Mouse (Mus musculus) limb, embryonic 12.5 days (tissue): ENCODE measurements around the gene Pkp4. TPM values are rescaled to one million over a fixed set of nuclear protein-coding genes. Genes with fewer than 3 reads are reported as not detected.

Source experiments
- ATAC-seq: fragments of 200-750 bp; cut with Nextera tagmentation; 2 replicates; pipeline ENCODE4 v1.8.0; 2017; ENCODE audit warnings: low read depth, moderate TSS enrichment; ENCODE audit not compliant: insufficient number of reproducible peaks, insufficient read depth, low FRiP score, low TSS enrichment
- H3K27ac ChIP-seq: fragments of 300-500 bp; sonication (generic); 2 replicates; pipeline ENCODE4 v1.5.1; 2016; ENCODE audit warnings: mild to moderate bottlenecking, moderate library complexity
- H3K27me3 ChIP-seq: fragments of 300-500 bp; sonication (generic); 2 replicates; pipeline ENCODE4 v1.6.1; 2016; ENCODE audit warnings: mild to moderate bottlenecking, moderate library complexity
- H3K36me3 ChIP-seq: fragments of 300-500 bp; sonication (generic); 2 replicates; pipeline ENCODE4 v1.6.1; 2016; ENCODE audit warnings: mild to moderate bottlenecking, moderate library complexity
- H3K4me1 ChIP-seq: fragments of 300-500 bp; sonication (generic); replicated peaks from 2 replicates; pipeline ENCODE4 v1.6.1; 2016
- H3K4me2 ChIP-seq: fragments of 300-500 bp; sonication (generic); 2 replicates; pipeline ENCODE4 v1.6.1; 2016; ENCODE audit warnings: mild to moderate bottlenecking, moderate library complexity
- H3K4me3 ChIP-seq: fragments of 300-500 bp; sonication (generic); replicated peaks from 2 replicates; pipeline ENCODE4 v1.5.1; 2016; ENCODE audit warnings: mild to moderate bottlenecking
- H3K9ac ChIP-seq: fragments of 300-500 bp; sonication (generic); replicated peaks from 2 replicates; pipeline ENCODE4 v1.6.1; 2016; ENCODE audit warnings: mild to moderate bottlenecking, moderate library complexity
- H3K9me3 ChIP-seq: fragments of 300-500 bp; sonication (generic); 2 replicates; pipeline ENCODE4 v1.6.1; 2016; ENCODE audit warnings: mild to moderate bottlenecking, moderate library complexity
- WGBS: fragments of 180-500 bp; shearing (Covaris S2); methylation state at CpG from one replicate; pipeline ENCODE4 v1.1.7; 2016; 5-methylcytosine and 5-hydroxymethylcytosine counted together
- polyA plus RNA-seq: library from polyadenylated mRNA; unstranded; fragments of >200 nt; fragmentation: Nextera tagmentation; extraction: Ambion mirVana; gene quantifications from 2 replicates; pipeline ENCODE4 v1.2.1, GENCODE M21; 2016

Pkp4 gene
- polyA plus RNA-seq, 1 experiment from 2014 or later: 18.7 TPM

GRCm38 (mm10) chr2:59202930-59203329, 42.3 kb downstream of the Pkp4 start:
- Histone ChIP-seq H3K9me3 (no peaks in the 10 kb centered on the region), H3K27ac (no peak overlapping the region), H3K27me3 (no peaks in the 10 kb centered on the region), H3K4me2 (no peak overlapping the region), H3K36me3 (no peaks in the 10 kb centered on the region), H3K4me3 (no peak overlapping the region), H3K4me1 (peaks cover 21% of the 10 kb centered on the region), H3K9ac (no peak overlapping the region)
- 76% methylated on average over 5 of the region's 5 CpGs for WGBS
- no peak for ATAC-seq

- WGBS: 41% methylated on average over 3 of the region's 3 CpGs
- ATAC-seq: no peak
- H3K27ac ChIP-seq: no peak overlapping the region
Measured at GRCm38 (mm10) chr2:59203627-59204425, 43.2 kb downstream of the Pkp4 start.

GRCm38 (mm10) chr2:59205092-59205491, 44.4 kb downstream of the Pkp4 start:
- no peak for ATAC-seq
- WGBS: 91% methylated on average over 9 of the region's 9 CpGs
- Histone ChIP-seq H3K36me3 (no peaks in the 10 kb centered on the region), H3K27ac (no peak overlapping the region), H3K4me2 (no peak overlapping the region), H3K4me1 (peaks cover 21% of the 10 kb centered on the region), H3K27me3 (no peaks in the 10 kb centered on the region), H3K9ac (no peak overlapping the region), H3K4me3 (no peak overlapping the region), H3K9me3 (no peaks in the 10 kb centered on the region)

More at GRCm38 (mm10) chr2:59203627-59204425, 43.2 kb downstream of the Pkp4 start:
- no peaks in the 10 kb centered on the region for H3K27me3 ChIP-seq
- H3K4me1 ChIP-seq: peaks cover 21% of the 10 kb centered on the region
- H3K4me3 ChIP-seq: no peak overlapping the region
- no peak overlapping the region for H3K4me2 ChIP-seq
- H3K9ac ChIP-seq: no peak overlapping the region
- no peaks in the 10 kb centered on the region for H3K36me3 ChIP-seq
- H3K9me3 ChIP-seq: no peaks in the 10 kb centered on the region

DNA sequence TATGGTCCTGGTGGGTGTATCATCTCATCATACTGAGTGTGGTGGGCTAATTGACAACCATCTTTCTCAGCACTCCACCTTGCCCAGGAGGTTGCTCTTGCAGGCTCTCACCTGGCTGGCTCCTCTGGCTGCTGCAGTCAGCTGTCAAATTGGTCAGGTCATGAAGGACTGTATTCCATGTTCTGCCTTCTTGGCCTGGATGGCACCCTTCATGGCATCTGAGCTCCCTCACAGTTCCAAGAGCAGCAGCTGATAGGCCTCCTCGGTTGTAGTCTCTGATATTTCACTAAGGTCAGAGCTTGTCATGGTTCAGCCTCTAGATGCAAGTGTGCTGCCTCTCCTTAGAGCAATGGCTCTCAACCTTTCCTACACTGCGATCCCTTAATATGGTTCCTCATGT, 45.5 kb downstream of the Pkp4 start:
- Histone ChIP-seq H3K4me1 (peaks cover 15% of the 10 kb centered on the region), H3K4me2 (no peak overlapping the region), H3K9ac (no peak overlapping the region), H3K4me3 (no peak overlapping the region), H3K27ac (no peak overlapping the region), H3K36me3 (no peaks in the 10 kb centered on the region), H3K9me3 (no peaks in the 10 kb centered on the region), H3K27me3 (no peaks in the 10 kb centered on the region)
- ATAC-seq: no peak
- WGBS: 89% methylated on average over 2 of the region's 2 CpGs

DNA sequence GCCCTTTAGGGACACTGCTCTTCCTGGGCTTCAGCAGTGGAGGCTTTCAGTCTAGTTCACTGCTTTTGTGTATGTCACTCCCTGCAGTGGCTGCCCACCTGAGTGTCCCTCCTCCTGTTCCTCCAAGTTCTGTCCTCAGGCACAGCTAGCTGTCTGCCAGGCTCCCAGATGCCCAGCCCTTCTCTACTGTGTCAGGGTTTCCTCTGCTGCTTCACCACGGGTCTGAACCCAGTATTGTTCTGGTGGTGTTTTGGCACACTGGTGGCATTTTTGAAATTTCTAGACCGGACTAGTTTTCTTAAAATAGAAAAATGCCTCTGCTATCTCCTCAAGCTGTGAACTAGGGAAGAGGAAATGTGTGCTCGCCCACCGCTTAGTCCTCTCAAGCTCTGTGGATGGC, 46.6 kb downstream of the Pkp4 start:
- ATAC-seq: no peak
- Histone ChIP-seq H3K27me3 (no peaks in the 10 kb centered on the region), H3K9ac (no peak overlapping the region), H3K27ac (no peak overlapping the region), H3K4me2 (no peak overlapping the region), H3K9me3 (no peaks in the 10 kb centered on the region), H3K4me3 (no peak overlapping the region), H3K36me3 (no peaks in the 10 kb centered on the region), H3K4me1 (peaks cover 15% of the 10 kb centered on the region)
- WGBS: 81% methylated on average over 4 of the region's 4 CpGs

GRCm38 (mm10) chr2:59207725-59208124, 47.1 kb downstream of the Pkp4 start:
- WGBS: 73% methylated on average over 5 of the region's 5 CpGs
- no peak overlapping the region for H3K27ac ChIP-seq
- no peak overlapping the region for H3K9ac ChIP-seq
- no peak for ATAC-seq
- H3K4me2 ChIP-seq: no peak overlapping the region
- no peaks in the 10 kb centered on the region for H3K36me3 ChIP-seq
- no peak overlapping the region for H3K4me3 ChIP-seq
- no peaks in the 10 kb centered on the region for H3K9me3 ChIP-seq
- H3K4me1 ChIP-seq: peaks cover 15% of the 10 kb centered on the region
- H3K27me3 ChIP-seq: no peaks in the 10 kb centered on the region

GRCm38 (mm10) chr2:59208276-59208675, 47.6 kb downstream of the Pkp4 start:
- Histone ChIP-seq H3K4me2 (no peak overlapping the region), H3K36me3 (no peaks in the 10 kb centered on the region), H3K4me1 (peaks cover 9% of the 10 kb centered on the region), H3K27ac (no peak overlapping the region), H3K9me3 (no peaks in the 10 kb centered on the region), H3K4me3 (no peak overlapping the region), H3K9ac (no peak overlapping the region), H3K27me3 (no peaks in the 10 kb centered on the region)
- no peak for ATAC-seq
- 77% methylated on average over 9 of the region's 9 CpGs for WGBS

- Histone ChIP-seq H3K9ac (no peak overlapping the region), H3K9me3 (no peaks in the 10 kb centered on the region), H3K4me2 (no peak overlapping the region), H3K27me3 (no peaks in the 10 kb centered on the region), H3K4me3 (no peak overlapping the region), H3K27ac (no peak overlapping the region), H3K36me3 (no peaks in the 10 kb centered on the region), H3K4me1 (peaks cover 3% of the 10 kb centered on the region; the same call in 1 of the 2 replicates)
- ATAC-seq: no peak
- 91% methylated on average over 5 of the region's 5 CpGs for WGBS
Measured at GRCm38 (mm10) chr2:59211051-59211450, 50.4 kb downstream of the Pkp4 start.

GRCm38 (mm10) chr2:59212430-59212829, 51.8 kb downstream of the Pkp4 start:
- 94% methylated on average over 4 of the region's 4 CpGs for WGBS
- Histone ChIP-seq H3K36me3 (no peaks in the 10 kb centered on the region), H3K9me3 (no peaks in the 10 kb centered on the region), H3K4me3 (no peak overlapping the region), H3K4me1 (peaks cover 3% of the 10 kb centered on the region; the same call in 1 of the 2 replicates), H3K27ac (no peak overlapping the region), H3K27me3 (no peaks in the 10 kb centered on the region), H3K4me2 (no peak overlapping the region), H3K9ac (no peak overlapping the region)
- no peak for ATAC-seq

- H3K27me3 ChIP-seq: no peaks in the 10 kb centered on the region
- H3K9me3 ChIP-seq: no peaks in the 10 kb centered on the region
- H3K27ac ChIP-seq: no peak overlapping the region
- no peak overlapping the region for H3K9ac ChIP-seq
- H3K4me1 ChIP-seq: peaks cover 3% of the 10 kb centered on the region; the same call in 1 of the 2 replicates
- no peak overlapping the region for H3K4me3 ChIP-seq
- 94% methylated on average over 1 of the region's 1 CpGs for WGBS
- no peak for ATAC-seq
- H3K36me3 ChIP-seq: 0 out of 2 replicates have a peak, but pooled peaks cover 2% of the 10 kb centered on the region
- no peak overlapping the region for H3K4me2 ChIP-seq
Measured at GRCm38 (mm10) chr2:59212846-59213245, 52.2 kb downstream of the Pkp4 start.

DNA sequence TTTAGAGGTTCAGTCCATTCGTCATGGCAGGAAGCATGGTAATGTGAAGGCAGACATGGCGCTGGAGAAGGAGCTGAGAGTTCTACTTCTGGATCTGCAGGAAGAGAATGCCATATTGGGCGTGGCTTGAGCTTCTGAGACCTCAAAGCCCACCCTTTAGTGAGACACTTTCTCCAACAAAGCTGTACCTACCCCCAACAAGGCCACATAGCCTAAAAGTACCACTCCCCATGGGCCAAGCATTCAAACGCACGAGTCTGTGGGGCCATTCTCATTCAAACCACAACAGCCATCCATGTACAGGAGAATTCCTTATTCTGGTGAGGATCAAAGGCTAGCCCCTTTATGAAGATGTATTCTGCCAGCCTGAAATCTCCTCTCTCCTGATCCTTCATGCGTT, 57.3 kb downstream of the Pkp4 start:
- WGBS: 92% methylated on average over 6 of the region's 6 CpGs
- peaks cover 10% of the 10 kb centered on the region for H3K4me1 ChIP-seq
- no peak overlapping the region for H3K27ac ChIP-seq
- H3K4me3 ChIP-seq: no peak overlapping the region
- no peak overlapping the region for H3K4me2 ChIP-seq
- H3K9me3 ChIP-seq: no peaks in the 10 kb centered on the region
- H3K9ac ChIP-seq: no peak overlapping the region
- H3K36me3 ChIP-seq: 0 out of 2 replicates have a peak, but pooled peaks cover 6% of the 10 kb centered on the region
- no peak for ATAC-seq
- no peaks in the 10 kb centered on the region for H3K27me3 ChIP-seq
